Mouse (Mus musculus) right cerebral cortex, postnatal 14 days (tissue): ENCODE measurements around the gene Ralgps1.

Source experiments
- DNase-seq: peaks from one replicate; pipeline ENCODE4 v3.0.0; 2022

The Ralgps1 gene

DNA sequence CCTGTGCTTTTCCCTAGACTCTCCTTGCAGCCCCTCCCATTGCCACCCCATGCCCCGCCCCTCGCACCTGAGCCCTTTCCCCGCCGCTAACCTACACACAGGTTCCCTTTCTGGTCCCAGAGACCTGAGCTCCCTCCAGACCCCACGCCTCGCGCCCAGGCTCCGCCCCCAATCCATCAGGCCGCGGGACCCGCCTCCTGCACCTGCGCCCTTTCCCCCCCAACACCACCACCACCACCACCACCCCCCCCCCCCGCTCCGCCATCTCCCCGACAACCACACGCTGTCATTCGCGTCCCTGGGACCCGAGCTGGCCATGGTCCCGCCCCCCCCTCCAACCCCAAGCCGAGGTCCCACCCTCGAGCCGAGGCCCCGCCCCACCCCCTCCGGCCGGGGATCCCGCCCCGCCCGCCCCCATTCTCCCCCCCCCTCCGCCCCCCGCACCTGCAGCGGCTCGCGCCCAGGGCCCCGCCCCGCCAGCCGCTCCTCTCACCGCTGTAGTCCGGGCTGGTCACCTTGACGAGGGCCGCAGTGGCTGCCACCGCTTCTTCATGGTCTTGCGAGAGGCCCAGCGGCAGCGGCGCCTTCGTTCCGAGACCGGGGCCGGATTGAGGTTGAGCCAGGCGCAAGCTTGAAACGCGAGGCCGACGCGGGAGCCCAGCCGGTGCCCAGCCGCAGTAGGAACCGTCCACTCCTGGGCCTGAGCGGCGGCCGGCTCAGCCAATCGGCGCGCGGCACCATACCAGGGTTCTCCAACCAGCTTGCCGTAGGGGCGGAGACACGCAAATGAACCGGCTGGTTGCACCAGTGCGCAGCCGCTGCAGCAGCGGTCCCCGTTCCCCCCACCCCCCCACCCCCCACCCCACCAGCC, at the start of gene Ralgps1:
Gene Ralgps1, minus strand, starts transcription at position 710 of the 871 bp plus-strand sequence.
- DNase-seq: peak; percentile 98

GRCm38 (mm10) chr2:33417454-33417853, 46.2 kb upstream of the Ralgps1 start:
- DNase-seq: no peak

- no peak for DNase-seq
These were observed 42.7 kb upstream of the Ralgps1 start for GRCm38 (mm10) chr2:33414019-33414418.

GRCm38 (mm10) chr2:33412111-33412510, 40.8 kb upstream of the Ralgps1 start:
- no peak for DNase-seq

DNA sequence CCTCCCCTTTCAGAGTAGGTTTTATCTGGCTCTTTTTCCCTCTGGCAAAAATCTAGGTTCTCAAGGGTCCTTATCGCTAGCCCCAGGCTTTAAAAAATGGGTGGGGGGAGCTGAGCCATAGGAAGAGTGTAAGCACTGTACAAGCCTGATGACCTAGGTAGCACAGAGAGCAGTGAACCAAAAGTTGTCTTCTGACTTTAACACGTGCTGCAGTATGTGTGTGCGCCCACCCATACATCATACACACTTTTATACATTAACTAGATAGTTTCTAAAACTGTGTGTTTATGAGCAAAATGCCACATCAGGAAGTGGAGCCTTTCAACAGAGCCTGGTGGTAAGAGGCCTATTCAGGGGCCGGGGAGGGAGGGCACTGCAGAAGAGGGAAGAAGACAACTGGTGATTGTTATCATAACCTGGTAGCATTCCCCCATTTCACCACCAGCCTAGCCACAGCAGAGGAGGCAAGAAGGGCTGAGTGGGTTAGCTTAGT, 32.3 kb upstream of the Ralgps1 start:
- DNase-seq: no peak

- no peak for DNase-seq
These were observed 31.4 kb upstream of the Ralgps1 start for GRCm38 (mm10) chr2:33402638-33403037.

DNA sequence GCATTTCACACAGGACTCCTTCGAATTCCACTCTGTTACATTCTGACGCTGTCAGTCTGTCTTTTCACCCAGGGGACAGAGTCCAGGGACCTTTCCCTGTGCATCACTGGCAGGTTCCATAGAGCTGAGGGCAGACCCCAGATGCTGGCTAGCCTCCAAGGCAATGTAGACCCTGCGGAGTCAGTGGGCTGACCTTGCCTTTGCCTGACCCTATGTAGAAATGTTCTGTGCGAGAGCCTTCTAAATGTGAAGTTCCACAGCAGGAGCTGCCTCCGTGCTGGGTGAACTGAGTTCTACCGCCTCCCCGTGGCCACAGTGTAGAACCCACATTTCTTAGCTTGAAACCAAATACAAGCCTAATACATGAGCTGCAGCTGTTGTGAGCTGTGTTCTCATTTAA, 30.9 kb upstream of the Ralgps1 start:
- DNase-seq: peak; percentile 79

DNA sequence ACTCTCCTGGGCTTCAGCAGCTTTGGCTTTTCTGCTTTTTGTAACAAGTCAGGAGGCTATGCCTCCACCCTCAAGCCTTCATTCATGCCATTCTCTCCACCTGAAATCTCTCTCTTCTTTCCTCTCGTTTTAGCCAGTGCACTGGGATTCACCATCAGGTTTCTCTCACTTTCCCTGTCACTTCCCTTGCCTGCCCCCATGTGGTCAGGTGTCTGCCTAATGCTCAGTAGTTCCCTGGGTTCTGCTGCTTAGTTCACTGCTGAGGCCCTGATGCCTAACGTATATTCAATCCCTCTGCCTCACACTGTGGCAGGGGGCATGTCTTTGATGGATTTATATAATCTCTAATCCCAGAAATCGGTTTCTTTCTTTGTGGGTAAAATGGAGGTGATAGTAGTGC, 29.9 kb upstream of the Ralgps1 start:
- DNase-seq: peak; percentile 54

GRCm38 (mm10) chr2:33400541-33400940, 29.3 kb upstream of the Ralgps1 start:
- no peak for DNase-seq

- no peak for DNase-seq
These were observed 27.8 kb upstream of the Ralgps1 start for GRCm38 (mm10) chr2:33399091-33399490.

DNA sequence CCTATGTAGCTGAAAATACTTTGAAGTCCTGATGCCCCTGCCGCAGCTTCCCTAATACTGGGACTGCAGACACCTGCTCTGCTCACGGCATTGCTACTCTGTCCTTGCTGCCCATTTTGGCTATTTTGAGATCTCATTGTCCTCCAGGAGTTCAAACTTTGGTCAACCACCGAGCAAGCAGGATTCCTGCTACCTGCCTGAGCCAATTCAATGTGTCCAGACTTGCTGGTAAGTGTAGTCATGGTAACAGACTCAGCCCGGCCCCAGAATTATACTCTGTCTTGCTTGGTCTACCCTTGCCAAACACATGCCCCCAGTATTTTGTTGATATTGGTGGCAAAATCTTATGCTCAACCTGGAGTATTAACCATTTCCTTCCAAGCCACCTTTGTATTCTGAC, 25.8 kb upstream of the Ralgps1 start:
- DNase-seq: no peak

GRCm38 (mm10) chr2:33395053-33395452, 23.8 kb upstream of the Ralgps1 start:
- no peak for DNase-seq

GRCm38 (mm10) chr2:33393951-33394635, 22.8 kb upstream of the Ralgps1 start:
- no peak for DNase-seq

DNA sequence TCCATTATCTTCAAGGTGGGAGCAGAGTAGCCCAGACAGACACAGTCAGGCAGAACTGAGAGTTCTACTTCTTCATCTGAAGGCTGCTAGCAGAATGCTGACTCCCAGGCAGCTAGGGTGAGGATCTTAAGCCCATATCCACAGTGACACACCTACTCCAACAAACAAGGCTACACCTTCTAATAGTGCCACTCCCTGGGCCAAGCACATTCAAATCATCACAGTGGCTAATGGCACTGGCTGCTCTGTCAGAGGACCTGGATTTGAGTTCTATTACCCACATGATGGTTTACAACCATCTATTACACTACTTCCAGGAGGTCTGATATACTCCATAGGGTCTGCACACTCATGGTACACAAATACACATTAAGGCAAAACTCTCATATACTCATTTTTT, 21.7 kb upstream of the Ralgps1 start:
- DNase-seq: no peak

DNA sequence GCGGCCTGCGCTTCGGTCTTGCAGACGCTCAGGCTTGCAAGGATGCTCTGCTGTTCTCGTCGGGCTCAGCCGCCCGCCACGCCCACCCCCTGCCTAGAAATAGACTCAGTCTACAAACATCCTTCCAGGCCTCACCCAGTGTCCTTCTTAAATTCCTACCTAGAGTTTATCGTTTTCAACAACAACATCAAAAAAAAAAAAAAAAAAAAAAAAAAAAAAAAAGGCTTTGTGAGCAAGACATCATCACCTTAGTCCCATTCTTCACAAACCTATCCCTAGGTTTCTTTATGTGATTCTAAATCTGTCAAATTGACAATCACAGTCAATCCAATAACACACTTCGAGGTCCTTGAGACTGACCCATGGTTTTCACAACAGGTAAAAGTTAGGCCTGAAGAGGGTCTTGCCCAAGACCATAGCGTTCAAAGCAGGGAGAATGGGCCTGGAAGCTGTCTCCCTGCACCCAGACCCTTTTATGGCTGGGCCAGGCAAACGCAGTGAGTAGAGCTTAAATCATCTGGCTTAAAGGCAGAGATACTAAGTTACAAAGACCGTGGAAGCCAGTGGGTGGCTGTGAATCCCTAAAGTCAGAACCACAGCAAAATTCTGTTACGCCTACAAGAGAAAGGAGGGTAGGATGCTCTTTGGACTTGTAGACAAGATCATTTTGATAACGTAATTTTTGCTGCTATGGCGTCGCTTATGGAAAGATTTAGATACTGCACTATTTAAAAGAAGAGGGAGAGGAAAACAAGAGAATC, 542 bp upstream of the Ralgps1 start:
- no peak for DNase-seq

- no peak for DNase-seq
These were observed 960 bp downstream of the Ralgps1 start for GRCm38 (mm10) chr2:33370276-33370776.

GRCm38 (mm10) chr2:33369453-33369852, 1.8 kb downstream of the Ralgps1 start:
- DNase-seq: no peak

GRCm38 (mm10) chr2:33368486-33368885, 2.8 kb downstream of the Ralgps1 start:
- DNase-seq: no peak

DNA sequence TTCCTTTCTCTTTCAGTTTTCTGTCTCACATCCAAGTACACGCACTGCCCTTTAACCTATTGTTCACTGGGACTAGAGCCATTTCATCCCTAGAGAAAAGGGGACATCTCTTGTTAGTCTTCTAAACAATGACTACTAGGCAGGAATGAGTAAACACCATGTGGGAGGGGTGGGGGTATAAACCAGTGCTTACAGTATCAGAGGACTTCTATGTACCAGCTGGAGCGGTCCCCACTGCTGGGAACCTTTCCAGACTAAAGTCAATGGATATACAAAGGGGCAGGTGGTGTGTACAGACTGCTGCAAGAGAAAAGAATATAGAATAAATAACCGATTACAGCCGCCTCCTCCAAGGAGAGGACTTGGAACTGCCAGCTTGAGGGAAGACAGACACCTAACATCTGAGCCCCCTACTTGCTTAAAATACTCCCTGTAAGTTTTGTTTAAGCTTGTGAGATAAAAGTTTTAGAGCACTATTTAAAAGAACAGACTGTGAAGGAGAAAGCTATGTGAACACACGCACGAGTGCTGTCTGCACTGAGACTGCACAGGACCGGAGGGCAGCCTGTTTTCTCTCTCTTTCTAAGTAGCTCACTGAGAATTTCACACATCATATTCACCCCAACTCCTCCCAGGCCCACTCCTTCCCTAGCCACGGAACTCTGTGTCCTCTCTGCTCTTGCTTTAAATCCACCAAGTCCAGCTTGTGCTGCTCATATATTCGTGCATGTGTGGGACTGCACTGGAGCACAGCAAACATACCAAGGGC, 5.4 kb downstream of the Ralgps1 start:
- no peak for DNase-seq

- DNase-seq: no peak
These were observed 6.6 kb downstream of the Ralgps1 start for GRCm38 (mm10) chr2:33364656-33365055.

GRCm38 (mm10) chr2:33363890-33364289, 7.4 kb downstream of the Ralgps1 start:
- DNase-seq: no peak

DNA sequence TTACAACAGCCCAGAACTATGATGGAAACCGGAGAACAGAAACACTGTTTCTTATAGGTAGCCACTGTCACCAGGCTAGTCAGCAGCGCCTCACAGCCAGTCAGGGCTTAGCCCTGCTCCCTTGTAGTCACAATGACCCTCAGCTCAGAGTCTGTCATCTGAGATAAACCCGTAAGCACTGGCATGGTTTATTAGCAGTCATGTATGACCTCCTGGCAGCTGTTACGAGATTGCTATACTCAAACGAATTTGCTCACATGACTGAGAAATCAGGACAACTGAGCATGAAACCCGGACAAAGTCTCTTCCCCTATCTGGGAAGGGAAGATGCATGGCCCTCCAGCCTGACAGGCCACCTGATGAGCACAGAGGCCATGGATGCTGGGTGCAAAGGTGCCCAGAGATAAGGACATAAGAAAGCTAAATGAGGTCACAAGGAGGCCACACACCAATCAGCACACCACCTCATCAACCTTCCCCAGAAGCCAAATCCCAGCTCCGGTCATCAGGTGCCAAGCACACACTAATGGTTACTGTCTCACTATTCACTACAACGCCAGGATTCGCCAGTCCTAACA, 10.1 kb downstream of the Ralgps1 start:
- DNase-seq: no peak
